Mouse (Mus musculus): ENCODE data around the gene Adap1. TPM values are rescaled to one million over a fixed set of nuclear protein-coding genes. Genes with fewer than 3 reads are reported as not detected.

Gene Adap1
- polyA plus RNA-seq, 1 experiment: 275 TPM

- H3K27ac ChIP-seq (ENCODE audit: insufficient read depth, low read length): no peak overlapping the region
- H3K4me3 ChIP-seq (ENCODE audit: insufficient read depth, low read length): peak overlapping the region; percentile 73; the same call in 1 of the 2 replicates
- no peak for TF ChIP-seq POLR2A (IDR thresholded peaks at IDR 0.05; ENCODE audit: extremely low read depth, insufficient read depth, low read length)
- TF ChIP-seq CTCF (IDR thresholded peaks at IDR 0.05; ENCODE audit: extremely low read depth, insufficient read depth, low read length): no peak
- H3K4me1 ChIP-seq (ENCODE audit: control insufficient read depth, insufficient read depth, low read length): peaks cover 9% of the 10 kb centered on the region
Measured at GRCm38 (mm10) chr5:139326111-139326696, 782 bp upstream of the Adap1 start.

DNA sequence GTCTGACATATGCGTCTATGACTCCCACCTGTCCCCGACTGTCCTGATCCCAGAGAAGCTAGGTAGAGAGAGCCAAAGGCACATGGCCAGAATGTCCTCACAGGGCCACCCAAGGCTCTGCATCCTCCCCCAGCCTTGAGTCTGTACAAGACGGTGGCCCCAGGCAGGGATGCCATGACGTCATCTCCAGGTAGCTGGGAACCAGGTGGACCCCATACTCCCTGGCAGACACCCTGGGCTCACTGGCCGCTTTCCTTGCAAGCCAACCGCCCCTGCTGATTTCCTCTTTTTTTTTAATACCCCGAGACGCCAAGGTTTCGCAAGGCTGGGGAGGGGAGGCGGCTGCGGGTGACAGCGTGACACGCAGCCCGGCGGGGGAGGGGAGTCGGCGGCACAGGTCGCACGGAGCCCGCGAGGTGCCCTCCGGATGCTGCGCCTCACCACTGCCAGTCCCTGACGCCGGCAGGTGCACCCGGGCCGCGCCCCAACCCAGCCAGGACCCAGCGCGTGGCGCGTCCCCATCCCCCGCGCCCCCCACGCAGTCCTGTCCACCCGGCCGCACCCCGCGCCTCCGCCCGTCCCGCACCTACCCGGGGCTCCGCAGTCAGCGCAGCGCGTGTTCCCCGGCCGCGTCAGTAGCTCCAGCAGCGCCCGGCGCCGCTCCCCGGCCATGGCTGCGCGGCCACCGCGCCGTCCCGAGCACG is 579 bp downstream of the Adap1 start:
- Histone ChIP-seq H3K4me1 (ENCODE audit: control insufficient read depth, insufficient read depth, low read length) (peaks cover 9% of the 10 kb centered on the region), H3K27ac (ENCODE audit: insufficient read depth, low read length) (peak overlapping the region; percentile 69), H3K4me3 (ENCODE audit: insufficient read depth, low read length) (peak overlapping the region; percentile 73)
- no peak for TF ChIP-seq POLR2A (IDR thresholded peaks at IDR 0.05; ENCODE audit: extremely low read depth, insufficient read depth, low read length)
- no peak for TF ChIP-seq CTCF (IDR thresholded peaks at IDR 0.05; ENCODE audit: extremely low read depth, insufficient read depth, low read length)

DNA sequence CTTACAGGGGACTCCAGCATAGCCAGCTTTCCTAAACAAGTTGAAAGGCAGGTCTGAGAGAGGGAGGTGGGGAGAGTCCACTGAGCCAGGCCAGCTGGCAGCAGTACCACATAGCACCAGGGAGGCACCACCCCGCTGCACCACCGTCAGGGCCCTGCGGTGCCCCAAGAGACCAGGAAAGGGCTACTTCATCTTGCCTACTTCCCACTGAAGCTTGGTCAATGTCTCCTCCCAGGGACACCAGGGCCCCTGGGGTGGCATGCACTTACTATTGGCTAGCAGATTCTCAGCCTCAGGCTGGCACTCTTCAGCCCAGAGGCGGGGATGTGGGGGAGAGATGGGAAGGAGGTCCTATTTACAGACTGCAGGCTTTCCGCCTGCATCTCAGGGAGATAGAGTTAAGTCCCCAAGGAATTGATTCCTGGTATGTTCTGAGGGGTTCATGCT is 1.4 kb downstream of the Adap1 start:
- Histone ChIP-seq H3K4me1 (ENCODE audit: control insufficient read depth, insufficient read depth, low read length) (peaks cover 10% of the 10 kb centered on the region), H3K27ac (ENCODE audit: insufficient read depth, low read length) (peak overlapping the region; percentile 69), H3K4me3 (ENCODE audit: insufficient read depth, low read length) (peak overlapping the region; percentile 73)
- peak; percentile 53; the same call in 1 of the 2 replicates for TF ChIP-seq POLR2A (IDR thresholded peaks at IDR 0.05; ENCODE audit: extremely low read depth, insufficient read depth, low read length)
- no peak for TF ChIP-seq CTCF (IDR thresholded peaks at IDR 0.05; ENCODE audit: extremely low read depth, insufficient read depth, low read length)

DNA sequence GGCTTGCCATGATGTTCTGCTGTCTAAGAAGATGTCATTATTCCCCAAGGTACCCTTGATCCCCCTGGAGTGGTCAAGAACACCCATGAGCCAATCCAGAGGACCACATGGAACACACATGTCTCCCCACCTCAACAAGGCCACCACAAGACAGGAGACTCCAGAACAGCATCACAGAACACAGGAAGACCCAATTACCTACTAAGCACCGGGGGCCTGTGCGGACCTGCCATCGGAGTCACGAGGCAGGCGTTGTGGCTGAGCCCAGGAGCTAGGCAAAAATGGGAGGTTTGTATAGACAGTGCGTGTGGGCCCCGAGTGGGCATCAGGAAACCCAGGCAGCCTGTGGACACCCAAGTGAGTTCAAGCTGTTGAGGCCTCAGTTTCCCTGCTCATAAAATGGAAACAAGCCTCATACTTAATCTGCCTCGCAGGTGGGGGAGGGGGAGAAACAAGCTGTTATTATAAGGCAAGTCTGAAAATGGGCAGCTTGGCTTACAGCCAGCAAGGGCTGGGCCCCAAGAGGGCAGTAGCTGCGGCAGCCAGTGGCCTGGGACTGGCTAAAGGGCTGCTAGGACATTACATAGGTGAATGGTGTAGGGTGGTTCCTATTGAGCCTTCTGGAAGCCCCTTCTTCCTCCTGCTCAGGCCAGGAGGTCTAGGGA is 2.0 kb downstream of the Adap1 start:
- TF ChIP-seq CTCF (IDR thresholded peaks at IDR 0.05; ENCODE audit: extremely low read depth, insufficient read depth, low read length) (no peak), POLR2A (IDR thresholded peaks at IDR 0.05; ENCODE audit: extremely low read depth, insufficient read depth, low read length) (no peak)
- H3K4me3 ChIP-seq (ENCODE audit: insufficient read depth, low read length): peak overlapping the region; percentile 73
- peak overlapping the region; percentile 69 for H3K27ac ChIP-seq (ENCODE audit: insufficient read depth, low read length)
- peaks cover 10% of the 10 kb centered on the region for H3K4me1 ChIP-seq (ENCODE audit: control insufficient read depth, insufficient read depth, low read length)

- Histone ChIP-seq H3K4me3 (ENCODE audit: insufficient read depth, low read length) (no peak overlapping the region), H3K27ac (ENCODE audit: insufficient read depth, low read length) (peak overlapping the region; percentile 44; the same call in 1 of the 2 replicates), H3K4me1 (ENCODE audit: control insufficient read depth, insufficient read depth, low read length) (peaks cover 15% of the 10 kb centered on the region)
- TF ChIP-seq POLR2A (IDR thresholded peaks at IDR 0.05; ENCODE audit: extremely low read depth, insufficient read depth, low read length): no peak
- TF ChIP-seq CTCF (IDR thresholded peaks at IDR 0.05; ENCODE audit: extremely low read depth, insufficient read depth, low read length): no peak
Measured at GRCm38 (mm10) chr5:139321331-139321730, 4.1 kb downstream of the Adap1 start.

GRCm38 (mm10) chr5:139320424-139320823 is 5.0 kb downstream of the Adap1 start:
- Histone ChIP-seq H3K27ac (ENCODE audit: insufficient read depth, low read length) (no peak overlapping the region), H3K4me3 (ENCODE audit: insufficient read depth, low read length) (no peak overlapping the region), H3K4me1 (ENCODE audit: control insufficient read depth, insufficient read depth, low read length) (peaks cover 15% of the 10 kb centered on the region)
- no peak for TF ChIP-seq CTCF (IDR thresholded peaks at IDR 0.05; ENCODE audit: extremely low read depth, insufficient read depth, low read length)
- no peak for TF ChIP-seq POLR2A (IDR thresholded peaks at IDR 0.05; ENCODE audit: extremely low read depth, insufficient read depth, low read length)

GRCm38 (mm10) chr5:139317751-139318504 is 7.5 kb downstream of the Adap1 start:
- peaks cover 12% of the 10 kb centered on the region for H3K4me1 ChIP-seq (ENCODE audit: control insufficient read depth, insufficient read depth, low read length)
- no peak for TF ChIP-seq POLR2A (IDR thresholded peaks at IDR 0.05; ENCODE audit: extremely low read depth, insufficient read depth, low read length)
- no peak for TF ChIP-seq CTCF (IDR thresholded peaks at IDR 0.05; ENCODE audit: extremely low read depth, insufficient read depth, low read length)
- H3K4me3 ChIP-seq (ENCODE audit: insufficient read depth, low read length): no peak overlapping the region
- H3K27ac ChIP-seq (ENCODE audit: insufficient read depth, low read length): peak overlapping the region; percentile 62

- no peak for TF ChIP-seq CTCF (IDR thresholded peaks at IDR 0.05; ENCODE audit: extremely low read depth, insufficient read depth, low read length)
- TF ChIP-seq POLR2A (IDR thresholded peaks at IDR 0.05; ENCODE audit: extremely low read depth, insufficient read depth, low read length): no peak
- H3K4me3 ChIP-seq (ENCODE audit: insufficient read depth, low read length): no peak overlapping the region
- H3K4me1 ChIP-seq (ENCODE audit: control insufficient read depth, insufficient read depth, low read length): peaks cover 9% of the 10 kb centered on the region
- peak overlapping the region; percentile 62 for H3K27ac ChIP-seq (ENCODE audit: insufficient read depth, low read length)
Measured at GRCm38 (mm10) chr5:139316982-139317675, 8.3 kb downstream of the Adap1 start.
